Mouse (Mus musculus): ENCODE results near the gene Pde11a.

Pde11a gene

GRCm38 (mm10) chr2:76185126-76185525, 153.4 kb downstream of the Pde11a start:
- no peak for DNase-seq (ENCODE audit: low read depth, low spot score)

GRCm38 (mm10) chr2:76162822-76163221, 175.8 kb downstream of the Pde11a start:
- no peak for DNase-seq (ENCODE audit: low read depth, low spot score)

- DNase-seq (ENCODE audit: low read depth, low spot score) = no peak
Measured at GRCm38 (mm10) chr2:76158973-76159372, 179.6 kb downstream of the Pde11a start.

- no peak for DNase-seq (ENCODE audit: low read depth, low spot score)
Measured at GRCm38 (mm10) chr2:76141136-76141535, 197.4 kb downstream of the Pde11a start.

GRCm38 (mm10) chr2:76132983-76133382, 205.6 kb downstream of the Pde11a start:
- DNase-seq (ENCODE audit: low read depth, low spot score) = no peak

- no peak for DNase-seq (ENCODE audit: low read depth, low spot score)
Measured at GRCm38 (mm10) chr2:76129933-76130627, 208.5 kb downstream of the Pde11a start.

- no peak for DNase-seq (ENCODE audit: low read depth, low spot score)
Measured at GRCm38 (mm10) chr2:76129058-76129437, 209.5 kb downstream of the Pde11a start.

GRCm38 (mm10) chr2:76128105-76129057, 210.2 kb downstream of the Pde11a start:
- DNase-seq (ENCODE audit: low read depth, low spot score) = peak; percentile 61

GRCm38 (mm10) chr2:76126651-76127050, 211.9 kb downstream of the Pde11a start:
- DNase-seq (ENCODE audit: low read depth, low spot score) = peak; percentile 33

GRCm38 (mm10) chr2:76124821-76125220, 213.8 kb downstream of the Pde11a start:
- no peak for DNase-seq (ENCODE audit: low read depth, low spot score)

- DNase-seq (ENCODE audit: low read depth, low spot score) = no peak
Measured at GRCm38 (mm10) chr2:76122167-76122566, 216.4 kb downstream of the Pde11a start.

GRCm38 (mm10) chr2:76119848-76120247, 218.7 kb downstream of the Pde11a start:
- peak; percentile 43 for DNase-seq (ENCODE audit: low read depth, low spot score)

- DNase-seq (ENCODE audit: low read depth, low spot score) = no peak
Measured at GRCm38 (mm10) chr2:76118491-76118890, 220.1 kb downstream of the Pde11a start.

GRCm38 (mm10) chr2:76117219-76117618, 221.4 kb downstream of the Pde11a start:
- no peak for DNase-seq (ENCODE audit: low read depth, low spot score)

- DNase-seq (ENCODE audit: low read depth, low spot score) = peak; percentile 68
Measured at GRCm38 (mm10) chr2:76115696-76116095, 222.9 kb downstream of the Pde11a start.

- DNase-seq (ENCODE audit: low read depth, low spot score) = peak; percentile 61
Measured at GRCm38 (mm10) chr2:76114734-76115133, 223.8 kb downstream of the Pde11a start.

- no peak for DNase-seq (ENCODE audit: low read depth, low spot score)
Measured at GRCm38 (mm10) chr2:76109653-76110052, 228.9 kb downstream of the Pde11a start.

- DNase-seq (ENCODE audit: low read depth, low spot score) = no peak
Measured at GRCm38 (mm10) chr2:76101889-76102602, 236.5 kb downstream of the Pde11a start.

GRCm38 (mm10) chr2:76100597-76100996, 238.0 kb downstream of the Pde11a start:
- DNase-seq (ENCODE audit: low read depth, low spot score) = no peak

- DNase-seq (ENCODE audit: low read depth, low spot score) = no peak
Measured at GRCm38 (mm10) chr2:76099726-76100347, 238.7 kb downstream of the Pde11a start.

- DNase-seq (ENCODE audit: low read depth, low spot score) = no peak
Measured at GRCm38 (mm10) chr2:76098381-76098780, 240.2 kb downstream of the Pde11a start.

GRCm38 (mm10) chr2:76097847-76098246, 240.7 kb downstream of the Pde11a start:
- DNase-seq (ENCODE audit: low read depth, low spot score) = no peak
